Mouse (Mus musculus): ENCODE measurements around the gene Med25. TPM values are rescaled to one million over a fixed set of nuclear protein-coding genes. Genes with fewer than 3 reads are reported as not detected.
A peak's percentile ranks its signal among the peaks of the same experiment; 100 is the strongest.

The Med25 gene
- polyA plus RNA-seq, 1 experiment from 2014 or later: 72.5 TPM

DNA sequence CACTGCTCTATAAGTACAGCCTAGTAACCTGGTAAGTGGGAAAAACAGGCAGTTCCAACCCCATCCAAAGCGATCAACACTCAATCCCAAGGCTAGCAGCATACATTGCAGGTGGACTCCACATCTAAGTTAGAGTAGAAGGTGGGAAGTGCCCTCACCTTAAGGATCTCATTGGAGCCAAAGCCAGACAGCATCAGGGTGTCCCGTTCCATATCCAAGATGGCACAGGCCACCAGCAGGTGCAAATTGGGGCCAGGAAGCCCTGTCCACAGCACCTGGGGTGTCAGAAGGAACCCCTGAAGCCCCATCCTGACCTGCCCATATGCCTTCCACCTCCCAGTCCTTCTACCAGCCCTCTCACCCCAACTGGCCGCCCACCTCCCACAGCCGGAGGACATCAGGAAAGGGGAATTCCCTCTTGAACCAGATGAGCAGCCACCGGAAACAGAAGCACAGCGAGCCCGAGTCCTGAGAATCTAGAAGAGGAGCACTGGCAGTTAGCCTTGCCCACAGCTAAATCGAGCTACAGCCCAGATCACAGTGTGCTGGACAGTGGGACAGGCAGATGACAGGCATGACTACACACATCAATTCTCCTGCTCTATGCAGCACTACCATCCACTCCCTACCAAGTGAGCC lies 50.6 kb downstream of the Med25 start:
- no peak overlapping the region for H3K4me3 ChIP-seq (ENCODE audit: low read depth, low read length)

DNA sequence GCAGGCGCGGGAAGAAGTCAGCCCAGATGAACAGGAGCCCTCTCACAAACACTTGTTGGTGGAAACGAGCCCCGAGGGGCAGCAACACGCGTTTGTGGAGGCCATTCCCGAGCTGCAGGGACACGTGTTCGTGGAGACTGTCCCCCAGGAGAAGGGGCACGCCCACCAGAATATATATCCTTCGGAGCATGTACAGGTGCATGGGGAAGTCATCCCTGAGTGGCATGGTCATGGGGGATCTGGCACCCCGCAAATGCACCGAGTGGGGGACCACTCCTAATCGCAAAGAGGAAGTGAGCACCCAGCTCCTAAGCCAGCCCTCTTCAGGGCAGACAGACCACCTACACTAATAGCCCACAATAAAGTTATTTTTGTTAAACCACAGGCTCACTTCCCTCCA lies 52.1 kb downstream of the Med25 start:
- 50% methylated on average over 14 of the region's 14 CpGs for WGBS
- Histone ChIP-seq H3K4me2 (peak overlapping the region; percentile 76), H3K4me3 (ENCODE audit: low read depth, low read length) (no peak overlapping the region), H3K9me3 (ENCODE audit: control insufficient read depth, low read length) (no peaks in the 10 kb centered on the region), H3K9ac (ENCODE audit: low read depth, low read length) (no peak overlapping the region), H3K36me3 (ENCODE audit: control insufficient read depth, insufficient read depth, low read length) (peaks cover 24% of the 10 kb centered on the region), H3K27me3 (replicated peaks; ENCODE audit: control insufficient read depth, insufficient read depth, low read length) (peaks cover 11% of the 10 kb centered on the region), H3K4me1 (replicated peaks; ENCODE audit: control insufficient read depth, insufficient read depth, low read length) (peaks cover 20% of the 10 kb centered on the region), H3K27ac (ENCODE audit: low read depth, low read length) (no peak overlapping the region)
- ATAC-seq (replicated peaks; ENCODE audit: low FRiP score): no peak
- no peak for DNase-seq (ENCODE audit: low spot score)

More for the DNA sequence above, 50.6 kb downstream of the Med25 start:
- Histone ChIP-seq H3K27me3 (replicated peaks; ENCODE audit: control insufficient read depth, insufficient read depth, low read length) (peaks cover 11% of the 10 kb centered on the region), H3K9ac (ENCODE audit: low read depth, low read length) (no peak overlapping the region), H3K4me1 (replicated peaks; ENCODE audit: control insufficient read depth, insufficient read depth, low read length) (peaks cover 20% of the 10 kb centered on the region), H3K9me3 (ENCODE audit: control insufficient read depth, low read length) (no peaks in the 10 kb centered on the region), H3K36me3 (ENCODE audit: control insufficient read depth, insufficient read depth, low read length) (peaks cover 37% of the 10 kb centered on the region), H3K27ac (ENCODE audit: low read depth, low read length) (no peak overlapping the region), H3K4me2 (no peak overlapping the region)
- ATAC-seq (replicated peaks; ENCODE audit: low FRiP score): no peak
- WGBS: 91% methylated on average over 8 of the region's 8 CpGs
- DNase-seq (ENCODE audit: low spot score): no peak

DNA sequence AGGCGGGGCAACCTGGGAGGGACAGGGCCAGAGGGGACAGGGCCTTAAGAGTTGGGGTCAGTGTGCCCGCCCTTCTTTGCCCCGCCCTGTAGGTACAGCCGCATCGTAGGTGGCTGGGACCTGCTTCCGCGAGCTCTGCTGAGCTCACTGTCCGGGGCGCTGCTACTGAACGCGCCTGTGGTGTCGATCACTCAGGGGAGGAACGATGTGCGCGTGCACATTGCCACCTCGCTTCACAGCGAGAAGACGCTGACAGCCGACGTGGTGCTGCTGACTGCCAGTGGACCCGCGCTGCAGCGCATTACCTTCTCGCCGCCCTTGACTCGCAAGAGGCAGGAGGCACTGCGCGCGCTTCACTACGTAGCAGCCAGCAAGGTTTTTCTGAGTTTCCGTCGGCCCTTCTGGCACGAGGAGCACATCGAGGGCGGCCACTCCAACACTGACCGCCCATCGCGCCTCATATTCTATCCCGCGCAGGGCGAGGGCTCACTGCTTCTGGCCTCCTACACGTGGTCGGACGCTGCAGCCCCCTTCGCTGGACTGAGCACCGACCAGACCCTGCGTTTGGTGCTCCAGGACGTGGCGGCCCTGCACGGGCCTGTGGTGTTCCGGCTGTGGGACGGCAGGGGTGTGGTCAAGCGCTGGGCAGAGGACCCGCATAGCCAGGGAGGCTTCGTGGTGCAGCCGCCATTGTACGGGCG lies 52.9 kb downstream of the Med25 start:
- peak; percentile 38; the same call in 1 of the 2 replicates for ATAC-seq (replicated peaks; ENCODE audit: low FRiP score)
- H3K27ac ChIP-seq (ENCODE audit: low read depth, low read length): no peak overlapping the region
- peaks cover 11% of the 10 kb centered on the region for H3K27me3 ChIP-seq (replicated peaks; ENCODE audit: control insufficient read depth, insufficient read depth, low read length)
- H3K9me3 ChIP-seq (ENCODE audit: control insufficient read depth, low read length): no peaks in the 10 kb centered on the region
- H3K4me3 ChIP-seq (ENCODE audit: low read depth, low read length): peak overlapping the region; percentile 43
- peak overlapping the region; percentile 52 for H3K9ac ChIP-seq (ENCODE audit: low read depth, low read length)
- WGBS: 3% methylated on average over 58 of the region's 58 CpGs
- peak; percentile 68 for DNase-seq (ENCODE audit: low spot score)
- peaks cover 20% of the 10 kb centered on the region for H3K4me1 ChIP-seq (replicated peaks; ENCODE audit: control insufficient read depth, insufficient read depth, low read length)
- H3K36me3 ChIP-seq (ENCODE audit: control insufficient read depth, insufficient read depth, low read length): peaks cover 22% of the 10 kb centered on the region
- H3K4me2 ChIP-seq: peak overlapping the region; percentile 76

DNA sequence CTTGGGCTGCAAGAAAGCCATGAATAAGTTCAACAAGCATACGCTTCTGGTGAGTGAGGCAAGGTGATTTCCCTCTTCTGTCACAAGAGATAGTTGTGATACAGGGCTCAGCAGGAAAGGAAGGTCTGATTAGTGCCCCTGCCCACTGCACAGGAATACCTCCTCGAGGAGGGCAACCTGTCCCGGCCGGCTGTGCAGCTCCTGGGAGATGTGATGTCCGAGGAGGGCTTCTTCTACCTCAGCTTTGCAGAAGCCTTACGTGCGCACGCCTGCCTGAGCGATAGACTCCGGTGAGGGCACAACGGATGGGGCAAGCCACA lies 53.4 kb downstream of the Med25 start:
- no peak for DNase-seq (ENCODE audit: low spot score)
- H3K27me3 ChIP-seq (replicated peaks; ENCODE audit: control insufficient read depth, insufficient read depth, low read length): peaks cover 11% of the 10 kb centered on the region
- WGBS: 17% methylated on average over 11 of the region's 11 CpGs
- H3K9ac ChIP-seq (ENCODE audit: low read depth, low read length): peak overlapping the region; percentile 52
- no peaks in the 10 kb centered on the region for H3K9me3 ChIP-seq (ENCODE audit: control insufficient read depth, low read length)
- peaks cover 22% of the 10 kb centered on the region for H3K36me3 ChIP-seq (ENCODE audit: control insufficient read depth, insufficient read depth, low read length)
- peaks cover 20% of the 10 kb centered on the region for H3K4me1 ChIP-seq (replicated peaks; ENCODE audit: control insufficient read depth, insufficient read depth, low read length)
- peak overlapping the region; percentile 76 for H3K4me2 ChIP-seq
- peak overlapping the region; percentile 43 for H3K4me3 ChIP-seq (ENCODE audit: low read depth, low read length)
- ATAC-seq (replicated peaks; ENCODE audit: low FRiP score): no peak
- no peak overlapping the region for H3K27ac ChIP-seq (ENCODE audit: low read depth, low read length)

DNA sequence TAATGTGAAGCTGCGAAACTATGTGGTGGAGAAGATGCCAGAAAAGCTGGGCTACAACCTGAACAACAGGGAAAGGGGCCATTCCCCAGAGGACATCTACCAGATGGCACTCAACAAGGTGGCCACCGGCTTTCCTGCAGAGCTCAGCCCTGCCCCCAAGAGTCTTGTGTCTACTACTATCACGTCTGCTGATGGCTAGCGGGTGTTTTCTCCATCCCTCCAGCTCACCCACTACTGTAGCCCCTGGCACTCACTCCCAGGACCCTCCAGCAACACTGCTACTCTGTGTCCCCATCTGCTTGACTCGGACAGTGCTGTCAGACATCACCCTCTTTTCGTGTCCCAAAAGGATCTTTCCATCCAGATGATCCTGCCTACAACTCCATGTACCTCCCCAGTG lies 54.4 kb downstream of the Med25 start:
- Histone ChIP-seq H3K4me3 (ENCODE audit: low read depth, low read length) (no peak overlapping the region), H3K27me3 (replicated peaks; ENCODE audit: control insufficient read depth, insufficient read depth, low read length) (peaks cover 11% of the 10 kb centered on the region), H3K4me1 (replicated peaks; ENCODE audit: control insufficient read depth, insufficient read depth, low read length) (peaks cover 17% of the 10 kb centered on the region), H3K27ac (ENCODE audit: low read depth, low read length) (no peak overlapping the region), H3K9me3 (ENCODE audit: control insufficient read depth, low read length) (no peaks in the 10 kb centered on the region), H3K36me3 (ENCODE audit: control insufficient read depth, insufficient read depth, low read length) (peaks cover 15% of the 10 kb centered on the region), H3K4me2 (no peak overlapping the region), H3K9ac (ENCODE audit: low read depth, low read length) (no peak overlapping the region)
- no peak for ATAC-seq (replicated peaks; ENCODE audit: low FRiP score)
- WGBS: 82% methylated on average over 6 of the region's 6 CpGs
- no peak for DNase-seq (ENCODE audit: low spot score)

DNA sequence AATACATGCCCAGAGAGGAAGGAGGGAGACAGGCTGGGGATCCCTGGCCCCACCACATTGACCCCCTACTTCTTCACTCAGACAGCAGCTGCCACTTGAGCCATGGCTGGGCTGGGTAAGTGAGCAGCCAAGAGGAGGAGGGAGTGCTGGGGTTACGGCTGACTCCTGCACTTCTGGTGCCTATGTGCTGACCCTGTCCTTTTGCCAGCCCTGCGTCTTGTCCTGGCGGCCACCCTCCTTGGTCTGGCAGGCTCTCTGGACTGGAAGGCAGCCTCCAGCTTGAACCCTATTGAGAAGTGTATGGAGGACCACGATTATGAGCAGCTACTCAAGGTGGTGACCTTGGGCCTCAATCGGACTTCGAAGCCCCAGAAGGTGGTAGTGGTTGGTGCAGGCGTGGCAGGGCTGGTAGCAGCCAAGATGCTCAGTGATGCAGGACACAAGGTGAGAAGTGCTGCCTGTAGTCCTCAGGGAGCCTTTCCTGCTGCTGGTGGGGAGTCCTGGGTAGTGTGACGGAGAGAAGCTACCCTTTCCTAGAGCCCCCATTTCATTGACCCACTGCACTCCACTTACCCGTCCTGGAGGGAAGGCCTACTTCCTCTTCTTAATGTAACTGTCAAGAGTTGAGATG lies 56.0 kb downstream of the Med25 start:
- Histone ChIP-seq H3K27me3 (replicated peaks; ENCODE audit: control insufficient read depth, insufficient read depth, low read length) (peaks cover 11% of the 10 kb centered on the region), H3K27ac (ENCODE audit: low read depth, low read length) (no peak overlapping the region), H3K4me2 (no peak overlapping the region), H3K9ac (ENCODE audit: low read depth, low read length) (no peak overlapping the region), H3K4me1 (replicated peaks; ENCODE audit: control insufficient read depth, insufficient read depth, low read length) (peaks cover 14% of the 10 kb centered on the region), H3K9me3 (ENCODE audit: control insufficient read depth, low read length) (no peaks in the 10 kb centered on the region), H3K36me3 (ENCODE audit: control insufficient read depth, insufficient read depth, low read length) (peaks cover 4% of the 10 kb centered on the region; the same call in 1 of the 2 replicates), H3K4me3 (ENCODE audit: low read depth, low read length) (no peak overlapping the region)
- 76% methylated on average over 9 of the region's 9 CpGs for WGBS
- no peak for DNase-seq (ENCODE audit: low spot score)
- ATAC-seq (replicated peaks; ENCODE audit: low FRiP score): no peak

DNA sequence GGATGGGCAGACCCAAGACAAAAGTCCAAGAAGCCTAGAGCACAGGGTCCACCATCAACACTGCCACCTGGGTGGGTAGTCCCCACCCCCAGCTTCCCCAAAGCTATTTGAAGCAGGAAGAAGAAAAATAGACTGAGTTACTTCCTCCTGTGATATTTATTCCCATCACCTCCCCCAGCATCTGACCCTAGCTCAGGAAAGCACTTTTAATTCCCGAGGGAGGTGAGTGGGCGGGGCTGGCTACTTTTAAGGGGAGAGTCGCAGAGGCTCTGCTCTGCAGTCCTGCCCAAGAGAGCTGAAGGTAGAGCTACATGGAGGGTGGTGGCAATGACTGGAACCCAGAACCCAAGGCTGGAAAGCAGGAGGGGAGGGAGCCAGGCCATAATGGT lies 56.5 kb downstream of the Med25 start:
- H3K36me3 ChIP-seq (ENCODE audit: control insufficient read depth, insufficient read depth, low read length): peaks cover 8% of the 10 kb centered on the region

DNA sequence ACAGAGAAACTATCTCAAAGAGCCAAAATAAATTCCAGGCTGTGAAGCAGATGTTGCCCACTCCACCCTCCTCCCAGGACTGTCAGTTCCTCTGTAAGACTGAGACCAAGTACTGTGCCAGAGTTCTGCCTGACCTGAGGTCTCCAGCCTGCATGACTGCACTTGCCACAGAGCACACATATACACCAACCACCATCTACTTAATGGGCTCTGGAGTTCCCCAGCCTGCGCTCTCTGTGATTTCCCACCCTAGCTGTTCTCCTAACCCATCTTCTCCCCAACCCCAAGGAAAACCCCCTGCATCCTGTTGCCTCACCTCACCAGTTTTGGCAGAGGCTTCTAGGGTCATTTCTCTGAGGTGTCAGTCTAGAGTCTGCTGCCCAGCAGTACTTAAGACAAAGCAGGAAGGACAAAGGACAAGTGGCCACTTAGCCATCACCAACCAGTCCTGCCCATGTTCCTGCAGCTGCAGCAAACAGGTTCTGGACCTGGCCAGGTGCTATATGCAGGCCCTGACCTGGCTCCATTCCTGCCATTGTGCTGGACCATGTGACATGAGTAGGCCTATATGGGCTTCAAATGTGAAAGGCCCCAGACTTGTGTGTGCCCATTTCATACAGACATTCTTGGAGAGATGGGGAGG lies 57.0 kb downstream of the Med25 start:
- Histone ChIP-seq H3K36me3 (ENCODE audit: control insufficient read depth, insufficient read depth, low read length) (peaks cover 10% of the 10 kb centered on the region), H3K9ac (ENCODE audit: low read depth, low read length) (no peak overlapping the region), H3K27ac (ENCODE audit: low read depth, low read length) (no peak overlapping the region), H3K4me2 (no peak overlapping the region), H3K9me3 (ENCODE audit: control insufficient read depth, low read length) (no peaks in the 10 kb centered on the region), H3K4me3 (ENCODE audit: low read depth, low read length) (no peak overlapping the region), H3K4me1 (replicated peaks; ENCODE audit: control insufficient read depth, insufficient read depth, low read length) (peaks cover 14% of the 10 kb centered on the region), H3K27me3 (replicated peaks; ENCODE audit: control insufficient read depth, insufficient read depth, low read length) (peaks cover 11% of the 10 kb centered on the region)
- ATAC-seq (replicated peaks; ENCODE audit: low FRiP score): no peak
- WGBS: 88% methylated on average over 1 of the region's 1 CpGs
- DNase-seq (ENCODE audit: low spot score): no peak

More for the DNA sequence above, 56.5 kb downstream of the Med25 start:
- Histone ChIP-seq H3K4me2 (no peak overlapping the region), H3K27ac (ENCODE audit: low read depth, low read length) (no peak overlapping the region), H3K27me3 (replicated peaks; ENCODE audit: control insufficient read depth, insufficient read depth, low read length) (peaks cover 11% of the 10 kb centered on the region), H3K4me3 (ENCODE audit: low read depth, low read length) (no peak overlapping the region), H3K4me1 (replicated peaks; ENCODE audit: control insufficient read depth, insufficient read depth, low read length) (peaks cover 14% of the 10 kb centered on the region), H3K9me3 (ENCODE audit: control insufficient read depth, low read length) (no peaks in the 10 kb centered on the region), H3K9ac (ENCODE audit: low read depth, low read length) (no peak overlapping the region)
- 47% methylated on average over 3 of the region's 3 CpGs for WGBS
- DNase-seq (ENCODE audit: low spot score) (no peak), ATAC-seq (replicated peaks; ENCODE audit: low FRiP score) (no peak)
